Mouse (Mus musculus): ENCODE results near the gene Scamp3.

Scamp3 gene

DNA sequence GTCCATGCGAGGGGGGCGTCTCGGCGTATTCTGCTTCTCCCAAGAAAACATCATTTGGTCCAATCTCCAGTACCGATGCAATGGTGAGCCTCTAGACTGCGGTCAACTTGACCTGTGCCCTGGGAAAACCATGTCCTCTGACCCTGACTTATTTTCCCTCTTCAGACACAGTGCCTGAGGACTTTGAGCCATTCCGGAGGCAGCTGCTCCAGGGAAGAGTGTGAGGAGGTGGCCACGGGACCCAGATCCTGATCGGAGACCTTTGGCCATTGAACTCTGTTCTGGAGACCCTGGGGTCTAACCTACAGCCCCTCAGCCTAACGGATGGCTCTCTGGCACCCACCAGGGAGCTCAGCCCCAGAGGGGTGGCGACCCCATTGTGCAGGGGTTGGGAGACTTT lies 49.1 kb downstream of the Scamp3 start:
- DNase-seq (ENCODE audit: low read depth) = no peak

DNA sequence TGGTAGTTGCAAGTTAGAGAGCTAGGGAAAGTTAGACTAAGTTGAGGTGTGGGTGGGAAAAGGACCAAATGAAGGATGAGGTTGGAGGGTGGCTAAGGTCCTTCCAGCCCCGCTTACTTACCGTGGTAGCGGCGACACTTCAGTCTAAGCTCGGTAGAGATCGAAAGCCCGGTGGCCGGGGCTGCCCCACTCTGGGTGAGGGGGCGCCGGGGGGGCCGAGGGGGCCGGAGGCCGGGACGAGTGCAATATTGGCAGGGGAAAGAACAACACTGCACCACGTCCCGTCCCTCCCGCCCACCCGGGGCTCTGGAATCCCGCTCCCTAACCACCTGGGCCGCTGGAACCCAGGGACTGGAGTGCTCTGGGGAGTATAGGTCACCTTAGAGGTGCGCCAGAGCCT lies 49.6 kb downstream of the Scamp3 start, which contains the start of gene Mtx1:
Mtx1 (minus strand) TSS at position 189 of the 400 bp plus-strand sequence.
- no peak for DNase-seq (ENCODE audit: low read depth)

DNA sequence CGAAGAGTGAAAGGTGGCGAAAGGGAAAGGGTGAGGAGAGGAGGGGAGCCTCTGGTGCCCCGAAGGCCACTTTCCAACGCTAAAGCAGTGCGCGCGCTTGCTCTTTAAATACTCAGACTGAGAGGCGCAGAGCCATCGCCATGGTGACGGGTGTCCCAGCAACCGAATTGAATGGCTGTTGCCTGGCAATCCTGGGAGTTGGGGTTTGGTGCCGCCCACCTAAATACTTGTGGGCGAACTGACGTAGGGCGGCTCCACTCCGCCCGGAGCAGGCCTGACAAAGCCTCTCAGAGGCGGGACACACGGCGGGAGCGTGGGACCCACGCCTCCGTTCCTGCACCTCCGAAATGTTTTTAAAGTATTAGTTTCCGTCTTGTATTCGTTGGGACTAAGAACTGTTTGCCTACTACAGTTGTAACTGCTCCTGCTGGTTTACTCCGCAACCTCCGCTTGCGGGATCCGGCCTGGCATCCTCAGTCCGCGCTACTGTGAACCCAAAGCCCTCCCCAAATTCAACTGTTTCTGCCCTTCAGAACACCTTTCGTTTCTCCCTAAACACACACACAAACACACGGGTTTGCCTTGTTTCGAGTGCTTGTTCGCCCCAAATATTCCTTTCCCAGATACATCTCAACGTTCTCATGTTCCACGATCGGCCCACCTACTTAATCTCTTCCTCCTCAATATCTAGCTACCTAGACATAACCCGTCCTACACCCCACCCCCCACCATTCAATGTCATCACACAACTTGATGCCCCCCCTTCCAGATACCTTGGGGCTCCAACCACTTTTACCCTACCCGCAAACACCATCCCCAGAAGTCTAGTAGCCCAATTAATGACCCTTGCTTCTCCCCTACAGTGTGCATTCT lies 50.3 kb downstream of the Scamp3 start:
- DNase-seq (ENCODE audit: low read depth) = peak; percentile 73

DNA sequence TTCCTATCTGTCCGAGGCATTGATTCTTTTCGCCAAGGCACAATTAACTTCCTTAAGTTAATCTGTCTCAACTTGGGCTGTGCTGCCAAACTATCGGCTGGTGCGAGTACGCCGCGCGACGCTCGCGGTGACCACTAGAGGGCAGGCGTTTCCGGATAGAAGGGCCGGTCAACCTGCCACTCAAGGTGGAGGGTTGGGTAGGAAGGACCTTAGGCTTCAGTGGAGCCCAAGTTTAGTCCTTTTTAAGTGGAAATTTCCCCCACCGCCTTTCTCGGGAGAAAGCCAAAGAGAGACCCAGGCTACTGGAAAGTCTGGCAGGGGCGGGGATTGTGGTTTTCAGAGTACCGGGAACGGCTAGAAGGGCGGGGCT lies 50.9 kb downstream of the Scamp3 start:
- DNase-seq (ENCODE audit: low read depth) = peak; percentile 88

DNA sequence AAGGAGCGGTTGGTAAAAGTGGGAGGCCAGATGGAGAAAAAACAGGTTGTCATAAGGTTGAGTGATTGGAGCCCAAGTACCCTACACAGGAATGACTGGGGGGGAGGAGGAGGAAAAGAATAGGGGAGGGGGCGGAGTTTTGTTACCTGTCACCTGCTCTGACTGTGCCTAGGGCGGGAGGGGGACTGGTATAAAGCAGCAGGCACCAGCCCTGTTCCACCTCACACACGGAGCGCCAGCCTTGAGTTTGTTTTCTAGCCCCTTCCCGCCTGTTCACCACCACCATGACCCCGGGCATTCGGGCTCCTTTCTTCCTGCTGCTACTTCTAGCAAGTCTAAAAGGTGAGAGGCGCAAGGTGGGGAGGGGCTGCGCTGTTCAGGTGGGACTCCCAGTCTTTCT lies 51.6 kb downstream of the Scamp3 start, which contains the start of gene Muc1:
Muc1 (plus strand) TSS at position 222 of the 400 bp plus-strand sequence.
- DNase-seq (ENCODE audit: low read depth) = no peak

DNA sequence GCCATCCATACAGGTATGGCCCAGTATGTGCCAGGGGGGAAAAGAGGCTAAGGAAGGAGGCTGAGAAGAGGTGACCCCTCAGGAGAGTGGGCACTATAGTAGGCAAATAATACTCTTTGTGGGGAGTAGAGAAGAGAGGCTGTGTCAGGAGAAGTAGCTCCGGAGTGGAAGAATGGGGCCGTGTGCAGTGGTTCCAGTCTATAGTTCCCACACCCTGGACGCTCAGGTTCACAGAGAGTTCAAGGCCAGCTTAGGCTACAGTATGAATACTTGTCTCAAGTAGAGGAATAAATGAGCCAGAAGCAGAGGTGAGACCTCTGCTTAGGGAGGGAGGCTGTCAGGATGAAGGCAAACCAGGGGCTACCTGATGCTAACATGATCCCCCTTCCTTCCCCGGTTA lies 52.0 kb downstream of the Scamp3 start:
- peak; percentile 42 for DNase-seq (ENCODE audit: low read depth)

DNA sequence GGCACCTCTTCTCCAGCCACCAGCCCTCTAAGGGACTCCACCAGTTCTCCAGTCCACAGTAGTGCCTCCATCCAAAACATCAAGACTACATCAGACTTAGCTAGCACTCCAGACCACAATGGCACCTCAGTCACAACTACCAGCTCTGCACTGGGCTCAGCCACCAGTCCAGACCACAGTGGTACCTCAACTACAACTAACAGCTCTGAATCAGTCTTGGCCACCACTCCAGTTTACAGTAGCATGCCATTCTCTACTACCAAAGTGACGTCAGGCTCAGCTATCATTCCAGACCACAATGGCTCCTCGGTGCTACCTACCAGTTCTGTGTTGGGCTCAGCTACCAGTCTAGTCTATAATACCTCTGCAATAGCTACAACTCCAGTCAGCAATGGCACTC lies 53.3 kb downstream of the Scamp3 start:
- no peak for DNase-seq (ENCODE audit: low read depth)

DNA sequence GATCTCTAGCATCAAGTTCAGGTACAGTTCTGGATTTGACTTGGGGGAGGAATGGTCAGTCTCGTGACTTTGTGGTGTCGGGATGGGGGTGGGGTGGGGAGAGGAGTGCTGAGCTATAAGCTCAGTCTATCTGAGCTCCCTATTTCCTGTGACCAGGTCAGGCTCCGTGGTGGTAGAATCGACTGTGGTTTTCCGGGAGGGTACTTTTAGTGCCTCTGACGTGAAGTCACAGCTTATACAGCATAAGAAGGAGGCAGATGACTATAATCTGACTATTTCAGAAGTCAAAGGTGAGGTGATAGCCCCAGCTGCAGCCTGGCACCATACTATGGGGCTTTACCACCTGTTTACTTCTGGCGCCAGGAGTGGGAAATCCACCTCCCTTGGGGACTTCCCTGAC lies 54.1 kb downstream of the Scamp3 start:
- peak; percentile 72 for DNase-seq (ENCODE audit: low read depth)

DNA sequence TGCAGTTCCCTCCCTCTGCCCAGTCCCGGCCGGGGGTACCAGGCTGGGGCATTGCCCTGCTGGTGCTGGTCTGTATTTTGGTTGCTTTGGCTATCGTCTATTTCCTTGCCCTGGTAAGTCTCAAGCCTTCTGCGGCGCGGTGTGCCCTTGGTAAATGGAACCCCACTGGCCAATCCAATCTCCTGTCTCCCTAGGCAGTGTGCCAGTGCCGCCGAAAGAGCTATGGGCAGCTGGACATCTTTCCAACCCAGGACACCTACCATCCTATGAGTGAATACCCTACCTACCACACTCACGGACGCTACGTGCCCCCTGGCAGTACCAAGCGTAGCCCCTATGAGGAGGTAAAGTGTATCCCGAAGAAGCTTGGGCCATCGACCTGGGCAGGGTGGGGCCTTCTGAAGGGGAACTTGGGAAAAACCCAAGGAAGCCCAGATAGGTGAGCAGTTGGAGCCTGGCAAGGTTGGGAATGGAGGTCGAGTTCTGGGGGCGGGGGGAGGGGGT lies 54.6 kb downstream of the Scamp3 start:
- DNase-seq (ENCODE audit: low read depth) = no peak
